Mouse (Mus musculus) liver, postnatal 0 days (tissue): ENCODE results near the gene Nf2.

ENCODE experiments used
- CTCF ChIP-seq: sonication (generic); IDR thresholded peaks from 2 replicates; pipeline ENCODE4 v1.5.1; 2016; ENCODE audit warnings: antibody characterized with exemption, low read depth
- EP300 ChIP-seq: IDR thresholded peaks from 2 replicates; pipeline ENCODE4 v1.6.1; 2016; ENCODE audit warnings: antibody characterized with exemption, low read depth, mild to moderate bottlenecking

DNA sequence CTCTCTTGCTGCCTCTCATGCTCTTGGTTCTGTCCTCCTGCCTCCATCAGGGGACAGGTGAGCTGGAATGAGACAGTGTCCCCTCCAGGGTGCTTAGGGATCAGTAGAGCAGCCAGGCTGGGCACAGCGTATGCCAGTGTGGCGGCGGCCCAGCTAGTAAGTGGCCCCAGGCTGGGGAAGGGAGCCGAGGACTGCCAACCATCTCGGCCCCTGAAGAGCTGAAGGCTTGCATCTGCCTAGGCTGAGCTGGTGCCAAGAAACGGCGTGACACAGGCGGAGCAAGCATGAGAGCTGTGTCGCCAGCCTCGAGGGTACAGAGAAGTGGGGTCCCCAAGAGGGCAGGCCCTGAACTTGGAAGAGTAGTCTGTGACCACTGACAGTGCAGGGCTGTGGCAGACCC lies 111.7 kb downstream of the Nf2 start:
- TF ChIP-seq CTCF, result no peak
- no peak for TF ChIP-seq EP300
